Mouse (Mus musculus): ENCODE measurements at regions not wholly inside any gene's neighbourhood (a gene's known extent, or its start where the extent isn't known, plus 50 kb on each side); places are given as distances from the start of the nearest gene placed in this dataset.

- no peak overlapping the region for H3K4me3 ChIP-seq (replicated peaks in 1 of 3; ENCODE audit: low read depth in 2 of 3, low read length in 2 of 3, poor library complexity in 1 of 3)
- H3K27me3 ChIP-seq (replicated peaks): no peaks in the 10 kb centered on the region
- H3K27ac ChIP-seq (ENCODE audit: insufficient read depth, low read depth): no peak overlapping the region
- H3K9me3 ChIP-seq (replicated peaks; ENCODE audit: low read length): no peaks in the 10 kb centered on the region
- no peak overlapping the region for H3K9ac ChIP-seq (ENCODE audit: insufficient read depth, low read depth)
- H3K4me1 ChIP-seq (ENCODE audit: control insufficient read depth in 1 of 2, insufficient read depth in 2 of 2): no peaks in the 10 kb centered on the region
- TF ChIP-seq ZNF384 (IDR thresholded peaks at IDR 0.05; ENCODE audit: low read depth, low read length) (no peak), UBTF (IDR thresholded peaks at IDR 0.05; ENCODE audit: low read depth, low read length) (no peak), GABPA (IDR thresholded peaks at IDR 0.05; ENCODE audit: insufficient replicate concordance, low read depth, low read length) (no peak), KAT2A (IDR thresholded peaks at IDR 0.05; ENCODE audit: insufficient replicate concordance, low read length) (no peak), E2F4 (IDR thresholded peaks at IDR 0.05; ENCODE audit: insufficient replicate concordance, low read depth, low read length) (no peak), IRF4 (IDR thresholded peaks at IDR 0.05; ENCODE audit: low read depth, low read length) (no peak), ZC3H11A (IDR thresholded peaks at IDR 0.05; ENCODE audit: low read depth, low read length) (no peak), MXI1 (IDR thresholded peaks at IDR 0.05; ENCODE audit: low read depth, low read length) (no peak), CTCF (conservative IDR thresholded peaks at IDR 0.05 in 1 of 2, IDR thresholded peaks at IDR 0.05 in 1 of 2; ENCODE audit: low read depth in 2 of 2, low read length in 2 of 2) (no peak), JUN (IDR thresholded peaks at IDR 0.05; ENCODE audit: insufficient read depth, low read depth, low read length) (no peak)
- dilution Hi-C loops (cut with MboI; ENCODE audit: extremely low pct_ligation_motif_present, extremely low pct_unique_long_range_greater_than_20kb, low sequenced_read_pairs) (no loop called here), in situ Hi-C loops (cut with MboI; ENCODE audit: low pct_ligation_motif_present, low pct_unique_long_range_greater_than_20kb, low sequenced_read_pairs) (no loop called here)
- DNase-seq (ENCODE audit: extremely low read depth): no peak
- no peak overlapping the region for H3K4me2 ChIP-seq (ENCODE audit: insufficient read depth, low read depth, poor library complexity, severe bottlenecking)
- H3K79me2 ChIP-seq (replicated peaks; ENCODE audit: control insufficient read depth, extremely low read depth, insufficient read depth, poor library complexity, severe bottlenecking): no peaks in the 10 kb centered on the region
- H3K36me3 ChIP-seq (replicated peaks in 1 of 2; ENCODE audit: control insufficient read depth in 1 of 2, insufficient read depth in 1 of 2, low read length in 1 of 2): no peaks in the 10 kb centered on the region
Measured at GRCm38 (mm10) chr13:11344500-11344899, 762.2 kb downstream of the Ryr2 start.

- TF ChIP-seq POLR2A (IDR thresholded peaks at IDR 0.05; ENCODE audit: low read depth, low read length): no peak
- no peak for TF ChIP-seq RAD21 (IDR thresholded peaks at IDR 0.05; ENCODE audit: low read depth, low read length)
- TF ChIP-seq GABPA (IDR thresholded peaks at IDR 0.05; ENCODE audit: insufficient replicate concordance, low read depth, low read length): no peak
- TF ChIP-seq UBTF (IDR thresholded peaks at IDR 0.05; ENCODE audit: low read depth, low read length): no peak
- no peak for TF ChIP-seq USF2 (conservative IDR thresholded peaks at IDR 0.05; ENCODE audit: low read depth, low read length)
- no peak for TF ChIP-seq USF1 (IDR thresholded peaks at IDR 0.05; ENCODE audit: low read depth, low read length)
- no peak for TF ChIP-seq POLR2AphosphoS2 (IDR thresholded peaks at IDR 0.05; ENCODE audit: low read depth, low read length)
- no peak for TF ChIP-seq SIN3A (IDR thresholded peaks at IDR 0.05; ENCODE audit: low read length)
- no peak for TF ChIP-seq ZMIZ1 (IDR thresholded peaks at IDR 0.05; ENCODE audit: low read depth, low read length)
- no peak for TF ChIP-seq ETS1 (conservative IDR thresholded peaks at IDR 0.05; ENCODE audit: low read depth, low read length)
- no peak for TF ChIP-seq RCOR1 (conservative IDR thresholded peaks at IDR 0.05; ENCODE audit: low read depth, low read length)
- Histone ChIP-seq H3K9ac (ENCODE audit: insufficient read depth, low read depth) (no peak overlapping the region), H3K36me3 (replicated peaks in 1 of 2; ENCODE audit: control insufficient read depth in 1 of 2, insufficient read depth in 1 of 2, low read length in 1 of 2) (no peaks in the 10 kb centered on the region), H3K4me3 (replicated peaks in 1 of 3; ENCODE audit: low read depth in 2 of 3, low read length in 2 of 3, poor library complexity in 1 of 3) (no peak overlapping the region), H3K4me1 (ENCODE audit: control insufficient read depth in 1 of 2, insufficient read depth in 2 of 2) (no peaks in the 10 kb centered on the region), H3K4me2 (ENCODE audit: insufficient read depth, low read depth, poor library complexity, severe bottlenecking) (no peak overlapping the region), H3K79me2 (replicated peaks; ENCODE audit: control insufficient read depth, extremely low read depth, insufficient read depth, poor library complexity, severe bottlenecking) (no peaks in the 10 kb centered on the region), H3K27me3 (replicated peaks) (no peaks in the 10 kb centered on the region), H3K9me3 (replicated peaks; ENCODE audit: low read length) (no peaks in the 10 kb centered on the region), H3K27ac (ENCODE audit: insufficient read depth, low read depth) (no peak overlapping the region)
- dilution Hi-C loops (cut with MboI; ENCODE audit: extremely low pct_ligation_motif_present, extremely low pct_unique_long_range_greater_than_20kb, low sequenced_read_pairs): no loop called here
- no peak for DNase-seq (ENCODE audit: extremely low read depth)
- in situ Hi-C loops (cut with MboI; ENCODE audit: low pct_ligation_motif_present, low pct_unique_long_range_greater_than_20kb, low sequenced_read_pairs): no loop called here
Measured at GRCm38 (mm10) chr13:11338297-11338616, 768.5 kb downstream of the Ryr2 start.
